ENCODE assay signal across 8 mouse cellular contexts in genomic region chr19:20390455-20390994, GRCm38 (mm10). TPM values are rescaled to one million over a fixed set of nuclear protein-coding genes. Genes with fewer than 3 reads are reported as not detected.
A peak's percentile ranks its signal among the peaks of the same experiment; 100 is the strongest.
DNase-seq lines count a peak whose midpoint lies in the region; ATAC-seq lines count a peak whose summit lies in the region.

Gene Anxa1, minus strand, starts transcription at chr19:20390944.

- no peak within 1 kb of the TSS for H3K9ac ChIP-seq in forebrain, embryonic 11.5 days (ENCODE audit: low read length)

- H3K4me3 ChIP-seq in forebrain, embryonic 11.5 days (ENCODE audit: low read depth, low read length): no peak within 1 kb of the TSS

- H3K27ac ChIP-seq in forebrain, embryonic 11.5 days (ENCODE audit: low read depth, low read length): no peak within 1 kb of the TSS

- peak; percentile 34 to 43 for DNase-seq in B cell, adult 2 months
- DNase-seq in adipocyte (ENCODE audit: low spot score): peak; percentile 83
- DNase-seq in kidney, postnatal 25 days: peak; percentile 10 to 35
- peak; percentile 16 for DNase-seq in naive thymus-derived CD4-positive, alpha-beta T cell, adult 2 months (ENCODE audit: low read depth)
- DNase-seq in forebrain, embryonic 11.5 days (ENCODE audit: low spot score): no peak
- DNase-seq in retina, embryonic 14.5 days (ENCODE audit: low spot score): no peak
- DNase-seq in left cerebral cortex, postnatal 10 days (ENCODE audit: extremely low spot score in 1 of 2, low spot score in 2 of 2): no peak

- no peak within 1 kb of the TSS for H3K4me2 ChIP-seq in forebrain, embryonic 11.5 days (ENCODE audit: low read depth, low read length, severe bottlenecking)

- H3K9me3 ChIP-seq in forebrain, embryonic 11.5 days (ENCODE audit: control insufficient read depth, low read length): no peaks in the 10 kb centered on the region

- 67% methylated on average over 5 of the region's 5 CpGs for WGBS in forebrain, embryonic 11.5 days

- H3K36me3 ChIP-seq in forebrain, embryonic 11.5 days (ENCODE audit: control insufficient read depth, insufficient read depth, low read length): no peaks in the 10 kb centered on the region

- no peaks in the 10 kb centered on the region for H3K27me3 ChIP-seq in forebrain, embryonic 11.5 days (ENCODE audit: control insufficient read depth, insufficient read depth, low read length)

- no peaks in the 10 kb centered on the region for H3K4me1 ChIP-seq in forebrain, embryonic 11.5 days (replicated peaks; ENCODE audit: control insufficient read depth, insufficient read depth, low read length)

- intact Hi-C loops in left cerebral cortex, postnatal 10 days (cut with DNase I): no loop called here

- peak; percentile 73 for ATAC-seq in granulocyte monocyte progenitor cell, adult 5-6 weeks (replicated peaks; ENCODE audit: poor library complexity, severe bottlenecking)
- no peak for ATAC-seq in forebrain, embryonic 11.5 days (replicated peaks; ENCODE audit: low FRiP score)

RNA-seq across cellular contexts. Expression of gene Anxa1, which starts in this region (rescaled TPM):
- 195 and 239 TPM in 2 replicates for total RNA-seq in granulocyte monocyte progenitor cell, adult 5-6 weeks (2014; fragmentation: Nextera tagmentation)
- 534 and 546 TPM in 2 replicates for total RNA-seq in granulocyte monocyte progenitor cell, adult 5-6 weeks (2017)
- 4.1 and 5.3 TPM in 2 replicates for polyA plus RNA-seq in forebrain, embryonic 11.5 days (2014; fragmentation: Nextera tagmentation; extraction: Ambion mirVana)
- total RNA-seq in left cerebral cortex, postnatal 10 days (2021): 1 to 10 TPM; 2.5 to 3.2 TPM

Comparison
In these comparisons a context has a peak if more than half of its experiments do, and no peak if none do; other contexts are left out.
1. RNA of gene Anxa1 (total RNA-seq): 195 to 546 TPM in granulocyte monocyte progenitor cell, adult 5-6 weeks; 2.5 to 3.2 TPM in left cerebral cortex, postnatal 10 days; every median in the first group is over 10 times any median in the second.
2. DNase-seq: peak in B cell, adult 2 months (2 of 2), adipocyte (single experiment), kidney, postnatal 25 days (2 of 2) and naive thymus-derived CD4-positive, alpha-beta T cell, adult 2 months (single experiment); none in forebrain, embryonic 11.5 days (single experiment), retina, embryonic 14.5 days (single experiment) and left cerebral cortex, postnatal 10 days (0 of 2).